Mouse (Mus musculus) kidney, postnatal 25 days (tissue): ENCODE measurements at regions not wholly inside any gene's neighbourhood (a gene's known extent, or its start where the extent isn't known, plus 50 kb on each side); places are given as distances from the start of the nearest gene placed in this dataset.

Source experiments
- DNase-seq, 2 experiments: peaks; one replicate each; pipeline ENCODE4 v3.0.0; 2021; ENCODE audit warnings: mixed read lengths in 2 of 2

GRCm38 (mm10) chr1:52397460-52397859 lies 103.0 kb downstream of the Nab1 start:
- DNase-seq = no peak

DNA sequence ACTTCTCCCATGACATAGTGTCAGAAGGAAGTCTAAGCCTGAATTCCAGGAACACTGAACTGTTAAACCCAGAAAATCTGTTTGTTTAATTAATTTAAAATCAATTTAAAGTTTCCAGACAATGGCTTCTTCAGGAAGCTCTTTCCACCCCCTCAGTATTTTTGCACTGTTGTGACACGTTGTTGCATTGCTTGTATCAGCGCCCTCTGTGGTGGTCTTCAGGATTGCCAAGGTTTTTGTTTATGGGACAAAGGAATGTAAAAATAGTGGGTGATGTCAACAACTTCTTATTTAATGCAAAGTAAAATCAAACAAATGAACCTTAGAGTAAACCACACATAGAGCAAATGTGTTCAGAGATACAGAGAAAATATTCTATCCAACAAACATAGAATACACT lies 107.5 kb downstream of the Nab1 start:
- no peak for DNase-seq

DNA sequence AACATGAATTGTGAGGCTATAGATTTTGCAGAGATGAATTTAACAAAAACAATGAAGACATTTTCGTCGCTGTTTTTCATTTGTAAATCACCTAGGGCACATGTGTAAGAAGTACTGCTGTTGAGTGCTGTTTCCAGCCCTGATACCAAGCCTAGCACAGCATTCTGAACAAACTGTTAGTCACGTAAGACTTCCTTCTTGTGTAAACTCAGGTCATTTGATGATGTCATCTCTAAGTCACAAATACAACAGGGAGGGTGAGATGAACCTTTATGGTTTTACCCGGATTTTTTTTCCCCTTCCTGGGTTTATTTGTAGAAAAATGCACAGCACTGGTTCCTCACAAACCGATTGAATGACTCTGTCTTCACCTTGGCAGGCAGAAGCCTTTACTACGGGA lies 111.6 kb downstream of the Nab1 start:
- DNase-seq = no peak

GRCm38 (mm10) chr1:52388118-52388517 lies 112.4 kb downstream of the Nab1 start:
- no peak for DNase-seq

GRCm38 (mm10) chr1:52387062-52387461 lies 113.4 kb downstream of the Nab1 start:
- no peak for DNase-seq

DNA sequence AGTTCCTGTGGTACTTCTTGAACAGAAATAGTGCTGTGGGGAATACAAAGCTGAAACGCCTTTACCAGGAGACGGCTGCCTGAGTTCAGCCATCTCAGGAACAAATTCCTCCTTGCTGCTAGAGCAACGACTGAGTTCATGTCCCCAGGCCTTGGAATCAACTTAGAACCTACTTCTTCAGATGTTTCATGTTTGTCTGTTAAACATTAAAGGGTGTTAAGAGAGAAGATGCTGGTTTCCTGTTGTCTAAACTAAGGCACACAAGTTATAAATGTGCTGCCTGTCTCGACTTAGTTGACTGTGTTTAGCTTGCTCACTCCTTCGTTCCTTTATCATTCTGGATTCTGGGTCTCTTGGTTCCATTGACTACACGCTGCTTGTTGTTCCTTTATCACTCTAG lies 125.2 kb downstream of the Nab1 start:
- no peak for DNase-seq

DNA sequence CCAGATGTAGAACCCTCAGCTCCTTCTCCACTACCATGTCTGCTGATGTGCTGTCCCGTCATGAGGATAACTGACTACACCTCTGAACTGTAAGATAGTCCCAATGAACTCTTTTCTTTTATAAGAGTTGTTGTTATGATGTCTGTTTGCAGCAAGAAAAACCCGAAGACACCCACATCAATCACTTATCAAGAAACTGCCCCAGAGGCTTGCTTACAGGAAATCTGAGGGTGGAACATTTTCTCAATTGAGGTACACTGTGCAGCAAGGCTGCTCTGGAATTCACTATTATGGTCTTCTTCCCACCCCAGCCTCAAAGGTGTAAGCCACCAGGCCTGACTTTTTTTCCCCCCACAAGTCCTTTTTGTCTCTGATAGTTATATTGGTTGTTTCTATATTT lies 125.8 kb downstream of the Nab1 start:
- no peak for DNase-seq

DNA sequence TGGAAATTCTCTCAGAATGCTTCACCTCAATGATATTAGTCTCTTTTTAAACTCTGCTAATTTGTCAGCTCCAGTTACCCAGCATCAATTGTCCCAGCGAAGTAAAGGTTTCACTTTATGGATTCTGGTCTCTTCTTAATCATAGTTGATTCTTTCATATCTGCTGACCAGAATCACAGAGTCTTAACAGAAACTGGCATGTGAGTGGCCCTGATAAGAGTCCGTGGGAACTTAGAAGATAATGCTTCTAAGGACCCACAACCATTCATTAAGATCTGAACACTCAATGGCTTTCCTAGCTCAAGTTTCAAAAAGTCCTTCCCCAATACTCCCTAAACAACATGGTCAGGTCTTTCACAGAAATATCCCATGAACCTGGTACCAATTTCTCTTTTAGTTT lies 126.7 kb downstream of the Nab1 start:
- no peak for DNase-seq

DNA sequence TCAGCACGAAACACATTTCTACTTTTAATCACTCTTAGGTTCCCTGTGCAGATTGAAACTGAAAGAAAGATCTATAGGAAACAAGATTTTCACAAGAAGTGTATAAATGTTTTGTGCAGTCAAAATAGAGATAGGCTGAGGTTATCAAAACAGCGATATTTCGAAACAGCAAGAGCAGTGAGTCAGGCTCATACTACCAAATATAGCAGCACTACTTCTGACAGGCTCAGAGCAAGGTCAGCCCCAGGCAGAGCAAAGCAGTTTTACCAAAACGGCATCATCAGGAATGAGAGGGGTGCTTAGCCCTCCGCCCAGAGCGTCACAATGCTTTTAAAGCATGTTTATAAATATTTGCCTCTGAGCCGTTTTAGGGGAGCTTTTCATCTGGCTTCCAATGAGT lies 133.4 kb upstream of the Gls start:
- no peak for DNase-seq

DNA sequence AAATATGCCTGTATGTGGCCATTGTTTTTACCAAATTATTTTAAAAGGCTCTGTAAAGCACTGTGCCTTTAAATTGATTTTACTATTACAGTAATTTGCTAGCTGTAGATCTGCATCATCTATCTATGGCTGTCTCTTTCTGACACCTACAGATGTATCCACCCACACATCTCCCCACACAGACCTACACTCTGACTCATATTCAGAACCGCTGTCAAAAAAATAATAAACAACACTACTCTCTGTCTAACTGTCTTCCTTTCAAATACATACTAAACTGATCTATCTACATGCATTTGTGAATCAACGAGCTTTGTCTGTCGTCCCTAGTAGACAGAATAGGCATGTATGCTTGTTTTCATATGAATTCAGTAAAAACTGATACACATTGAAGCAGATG lies 130.6 kb upstream of the Gls start:
- DNase-seq = no peak

DNA sequence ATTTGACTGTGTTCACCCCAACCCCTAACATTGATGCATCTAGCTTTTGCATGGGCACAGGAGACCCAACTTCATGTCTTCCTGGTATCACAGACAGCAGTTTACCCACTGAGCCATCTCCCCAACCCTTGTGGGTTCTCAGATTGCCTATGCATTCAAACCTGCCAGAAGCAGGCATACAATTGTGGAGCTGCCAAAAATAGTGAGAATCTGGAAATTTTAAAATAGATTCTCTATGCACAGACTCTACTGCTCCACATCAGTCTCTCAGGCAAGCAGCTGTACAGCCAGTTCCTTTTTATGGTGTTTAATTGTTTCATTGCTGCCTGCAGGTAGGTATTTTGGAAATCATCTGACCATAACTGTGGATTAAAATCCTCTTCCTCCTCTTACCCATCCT lies 129.9 kb upstream of the Gls start:
- no peak for DNase-seq

DNA sequence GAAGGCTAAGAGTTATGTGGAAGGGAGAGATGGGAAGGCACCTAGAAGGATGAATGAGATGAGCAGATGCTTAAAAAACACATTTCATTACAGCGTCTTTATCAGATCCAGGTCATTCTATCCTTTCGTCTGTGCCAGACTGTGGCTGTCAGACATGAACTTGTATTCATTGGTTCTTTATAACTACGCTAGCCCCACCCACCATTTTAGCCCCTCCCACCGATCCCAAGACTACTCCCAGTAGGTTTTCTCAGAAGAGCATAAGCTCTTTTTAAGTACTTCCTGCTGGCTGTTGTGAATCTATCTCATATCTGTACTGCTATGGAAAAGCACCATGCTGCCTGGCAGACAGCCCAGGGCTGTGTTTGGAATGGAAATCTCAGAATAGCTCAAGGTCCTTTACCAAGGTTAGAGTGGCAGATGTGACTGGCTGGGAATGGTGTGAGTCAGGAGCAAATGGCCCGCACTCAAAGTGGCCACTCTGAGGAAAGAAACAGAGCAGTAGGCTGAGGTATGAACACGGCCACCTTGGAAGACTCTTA lies 121.1 kb upstream of the Gls start:
- peak; percentile 20 to 41 for DNase-seq

- no peak for DNase-seq
These were observed 109.1 kb upstream of the Gls start for GRCm38 (mm10) chr1:52342127-52342526.

DNA sequence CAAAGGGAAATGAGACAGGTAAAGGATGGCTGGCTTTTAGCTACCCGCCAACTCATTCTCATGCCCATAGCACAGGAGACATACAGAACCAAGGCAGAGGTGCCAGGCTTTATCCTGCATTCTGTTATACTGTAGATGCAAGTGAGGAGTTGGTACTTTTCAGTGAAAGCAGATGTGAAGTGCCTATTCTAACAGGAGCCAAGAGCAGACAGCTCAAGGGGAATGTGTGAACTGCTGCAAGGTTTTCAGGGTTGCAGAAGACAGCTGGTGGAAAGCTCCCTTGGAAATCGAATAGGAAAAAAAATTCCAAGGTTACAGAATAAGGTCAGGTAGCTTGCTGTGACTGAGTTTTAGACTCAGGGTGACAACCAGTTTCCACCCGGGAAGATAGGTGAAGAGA lies 105.7 kb upstream of the Gls start:
- no peak for DNase-seq

GRCm38 (mm10) chr1:52338243-52338642 lies 105.2 kb upstream of the Gls start:
- peak in 1 of 2 experiments; percentile 2 for DNase-seq

GRCm38 (mm10) chr1:52336696-52337095 lies 103.7 kb upstream of the Gls start:
- DNase-seq = no peak

DNA sequence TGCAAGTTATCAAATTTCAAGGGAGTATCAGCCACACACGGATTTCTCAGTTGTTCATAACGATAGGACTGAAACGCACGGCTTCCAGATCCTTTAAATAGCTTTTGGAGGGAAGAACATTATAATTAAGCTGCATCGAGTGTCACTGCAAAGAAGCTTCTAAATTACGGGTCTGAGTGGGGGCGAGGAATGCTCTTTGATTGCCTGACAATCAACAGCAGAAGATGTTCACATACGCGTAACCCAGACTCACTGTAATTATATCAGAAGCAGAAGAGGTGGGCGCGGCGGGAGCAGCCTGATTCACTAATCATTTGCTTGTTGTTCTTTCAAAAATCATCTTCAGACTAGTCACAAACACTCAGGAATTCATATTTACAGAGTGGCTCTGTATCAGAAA lies 99.0 kb upstream of the Gls start:
- no peak for DNase-seq

DNA sequence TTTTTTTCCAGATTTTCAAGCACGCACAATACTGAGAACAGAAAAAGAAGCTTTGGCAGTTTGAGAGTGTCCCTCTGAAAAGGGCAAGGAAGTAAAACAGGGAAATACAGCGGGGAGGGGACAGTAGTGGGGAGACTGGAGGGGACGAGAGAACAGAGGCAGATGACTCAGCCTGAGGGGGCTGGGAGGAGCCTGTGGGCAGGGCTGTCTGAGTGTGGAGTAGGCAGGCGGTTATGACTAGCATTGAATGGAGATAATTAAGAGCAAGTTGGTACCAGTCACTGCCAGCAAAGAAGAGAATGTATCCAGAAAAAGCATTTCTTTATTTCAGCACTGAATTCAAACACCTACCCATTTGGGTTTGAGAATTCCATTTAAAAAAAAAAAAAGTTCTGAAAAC lies 98.4 kb upstream of the Gls start:
- no peak for DNase-seq

DNA sequence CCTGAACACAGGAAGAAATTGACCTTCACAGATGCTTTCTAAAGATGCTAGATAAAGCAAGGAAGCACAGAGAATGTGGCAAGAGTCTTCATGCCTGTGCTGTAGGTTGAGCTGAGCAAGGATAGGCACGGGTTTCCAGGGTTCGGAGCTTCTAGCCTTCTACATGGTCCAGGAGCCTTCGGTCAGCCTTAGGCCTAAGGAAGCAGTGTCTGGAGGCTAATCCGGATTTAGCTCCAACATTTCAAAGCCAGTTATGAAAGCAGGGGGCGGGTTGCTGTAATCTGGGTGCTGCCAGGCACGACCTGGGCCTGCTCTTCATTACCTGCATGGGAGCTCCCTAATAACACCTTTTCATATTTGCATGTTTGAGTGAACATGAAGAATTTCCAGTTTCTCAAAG lies 97.5 kb upstream of the Gls start:
- DNase-seq = no peak

DNA sequence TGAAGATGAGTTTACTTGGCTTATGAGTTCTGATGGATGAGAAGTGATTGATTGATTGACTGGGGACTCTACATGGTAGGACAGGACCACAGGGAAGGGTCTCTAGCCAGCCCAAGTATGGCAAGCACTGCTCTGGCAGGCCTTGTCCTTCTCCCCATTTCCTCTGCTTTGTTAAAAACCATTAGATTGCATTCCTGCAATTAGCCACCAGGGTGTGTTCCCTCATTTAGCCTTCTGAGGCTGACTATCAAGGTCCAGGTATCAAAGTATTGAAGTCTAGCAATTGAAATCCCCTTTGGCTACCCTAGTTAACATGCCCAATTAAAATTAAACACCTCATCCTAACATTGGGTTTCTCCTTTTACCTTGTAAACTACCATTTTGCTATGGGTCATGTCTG lies 95.5 kb upstream of the Gls start:
- DNase-seq = no peak

DNA sequence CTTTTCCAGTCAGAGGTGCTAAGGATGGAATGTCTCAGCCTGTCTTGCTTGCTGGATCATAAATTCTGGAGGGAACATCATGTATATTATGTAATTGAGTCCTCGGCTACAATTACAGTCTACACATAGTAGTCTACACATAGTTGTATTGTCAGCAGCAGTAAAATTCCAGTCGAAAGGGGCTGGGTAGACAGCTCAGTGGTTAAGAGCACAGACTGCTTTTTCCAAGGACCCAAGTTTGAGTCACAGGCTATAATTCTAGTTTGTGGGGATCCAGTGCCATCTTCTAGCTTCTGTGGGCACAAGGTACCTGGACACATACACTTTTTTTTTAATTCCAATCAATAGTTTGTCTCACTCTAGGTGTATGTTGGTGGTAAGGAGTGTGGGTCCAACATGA lies 91.3 kb upstream of the Gls start:
- DNase-seq = no peak

GRCm38 (mm10) chr1:52312076-52312633 lies 79.1 kb upstream of the Gls start:
- DNase-seq = no peak

DNA sequence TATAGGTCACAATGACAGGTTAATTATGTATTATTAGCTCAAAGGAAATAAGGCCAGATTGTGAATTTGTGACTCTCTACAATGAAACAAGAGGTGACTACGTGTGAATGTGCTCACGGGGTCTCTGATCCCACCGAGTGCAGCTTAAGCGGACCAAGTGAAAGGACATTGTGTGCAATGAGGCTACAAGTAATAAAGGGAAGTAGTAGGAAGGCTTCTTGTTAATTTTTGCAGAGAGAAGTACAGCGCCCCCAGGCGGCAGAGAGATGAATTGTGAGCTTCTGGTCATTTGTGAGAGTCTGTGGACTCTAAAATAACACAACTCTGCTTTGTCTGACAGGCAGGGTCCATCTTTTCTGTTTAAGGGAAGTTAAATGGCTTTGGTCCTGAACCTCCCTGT lies 73.9 kb upstream of the Gls start:
- DNase-seq = peak; percentile 41 to 46

DNA sequence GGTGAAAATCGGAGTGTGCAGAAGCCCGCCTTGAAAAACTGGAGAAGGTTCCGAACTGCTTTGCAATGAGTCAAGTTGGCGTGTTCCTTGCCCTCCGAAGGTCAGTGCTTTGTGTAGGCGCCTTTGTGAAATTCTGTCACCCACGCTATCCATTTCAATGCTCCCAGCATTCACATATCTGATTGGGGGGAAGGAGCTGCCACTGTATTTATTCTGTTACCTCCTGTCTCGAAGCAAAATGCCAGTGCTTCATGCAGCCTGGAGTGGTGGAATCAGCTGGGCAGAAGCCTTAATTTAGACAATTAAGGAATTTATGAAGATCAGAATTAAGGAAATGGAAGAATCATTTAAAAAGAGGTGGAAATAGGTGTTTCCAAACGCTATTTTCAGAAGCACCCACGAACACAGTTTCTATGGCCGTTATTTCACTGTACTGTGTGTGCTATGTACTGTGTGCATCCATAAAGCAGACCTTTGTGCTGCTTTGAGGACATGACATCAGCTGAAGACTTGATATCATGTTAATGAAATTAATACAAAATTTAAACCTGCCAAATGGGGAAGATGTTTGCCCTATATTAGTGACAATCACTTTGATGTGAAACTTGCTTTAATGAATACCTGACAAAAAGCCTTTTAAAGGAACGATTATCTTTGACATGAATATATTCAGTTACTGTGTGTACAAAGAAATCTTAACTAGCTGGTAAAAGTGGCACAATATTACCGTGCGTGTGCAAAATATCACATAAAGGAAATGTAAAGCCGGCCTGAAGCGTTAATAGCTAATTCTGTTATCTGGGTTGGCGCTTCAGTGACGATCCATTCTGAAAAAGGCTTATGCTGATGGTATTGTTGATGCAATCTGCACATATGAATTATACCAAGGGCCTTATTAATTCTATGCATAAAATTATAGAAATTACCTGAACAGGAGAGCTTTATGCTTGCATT lies 72.9 kb upstream of the Gls start:
- no peak for DNase-seq
